Mouse (Mus musculus) megakaryocyte progenitor cell, adult 5-6 weeks (primary cell): ENCODE data around the gene Bhmt2. TPM values are rescaled to one million over a fixed set of nuclear protein-coding genes. Genes with fewer than 3 reads are reported as not detected.

Source experiments
- ATAC-seq: replicated peaks from 2 replicates; pipeline ENCODE4 v1.8.0; 2016; ENCODE audit warnings: mild to moderate bottlenecking, moderate TSS enrichment, inconsistent platforms; ENCODE audit not compliant: poor library complexity
- total RNA-seq, 2 experiments: library from RNA; stranded (forward) in 1 of 2; stranded (reverse) in 1 of 2; fragments of 157-497, 149-512 nt in 1 of 2; fragments of 200-1000 nt in 1 of 2; gene quantifications; 2 replicates each; pipeline versions ENCODE4 v1.2.3 to v1.2.4; 2015 to 2017

Gene Bhmt2
- total RNA-seq, 2 experiments from 2014 or later: not detected

DNA sequence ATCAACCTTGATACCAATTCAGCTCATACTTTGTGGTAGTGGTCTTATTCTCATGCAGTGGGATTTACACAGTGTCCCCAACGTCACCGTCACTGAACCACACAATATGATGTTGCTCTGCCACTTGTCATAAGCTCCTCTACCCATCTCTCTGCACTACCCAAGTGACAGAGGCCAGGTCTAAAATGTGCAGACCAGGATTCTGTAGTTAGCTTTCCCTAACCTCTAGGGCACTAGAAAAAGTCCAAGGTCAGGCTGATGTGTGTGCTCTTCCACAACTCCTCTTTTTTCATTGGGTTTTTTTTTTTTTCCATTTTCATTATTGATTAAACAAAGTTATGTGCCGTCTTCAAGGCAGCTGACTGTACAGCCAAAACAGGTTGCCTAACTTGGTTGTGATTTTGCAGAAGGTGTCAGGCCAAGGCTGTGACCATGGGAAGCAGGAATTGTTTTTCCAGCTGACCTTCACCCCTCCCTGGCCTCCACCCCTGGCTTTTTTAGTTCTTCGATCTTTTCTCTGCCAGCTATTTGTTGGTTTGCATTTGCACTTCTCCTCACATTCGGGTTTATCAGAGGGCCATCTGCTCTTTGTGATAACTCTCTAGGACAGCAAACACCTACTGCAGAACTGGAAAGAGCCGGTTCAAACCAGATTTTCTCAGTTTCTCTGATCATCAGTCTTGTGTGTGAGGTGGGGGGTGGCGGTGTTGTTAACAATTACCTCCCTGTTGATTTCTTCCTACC is 25.5 kb downstream of the Bhmt2 start:
- ATAC-seq: no peak

DNA sequence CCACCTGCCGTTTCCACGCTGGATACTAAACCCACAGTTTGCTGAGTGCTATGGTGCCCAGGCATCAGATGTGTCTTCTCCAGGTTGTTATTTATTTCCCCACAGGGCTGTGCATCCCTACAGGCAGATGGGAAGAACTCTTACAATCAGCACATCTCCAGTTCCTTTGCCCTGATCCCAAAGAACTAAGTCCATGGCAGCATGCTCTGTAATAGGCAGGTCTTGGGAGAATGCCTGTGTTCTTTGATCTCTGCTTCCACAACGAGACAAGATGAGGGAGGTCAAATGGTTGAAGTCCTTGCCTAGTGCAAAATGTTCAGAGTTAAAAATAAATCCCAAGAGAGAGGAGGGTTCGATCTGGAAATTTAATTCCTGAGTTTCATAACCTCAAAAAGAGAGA is 34.5 kb downstream of the Bhmt2 start:
- ATAC-seq: no peak

DNA sequence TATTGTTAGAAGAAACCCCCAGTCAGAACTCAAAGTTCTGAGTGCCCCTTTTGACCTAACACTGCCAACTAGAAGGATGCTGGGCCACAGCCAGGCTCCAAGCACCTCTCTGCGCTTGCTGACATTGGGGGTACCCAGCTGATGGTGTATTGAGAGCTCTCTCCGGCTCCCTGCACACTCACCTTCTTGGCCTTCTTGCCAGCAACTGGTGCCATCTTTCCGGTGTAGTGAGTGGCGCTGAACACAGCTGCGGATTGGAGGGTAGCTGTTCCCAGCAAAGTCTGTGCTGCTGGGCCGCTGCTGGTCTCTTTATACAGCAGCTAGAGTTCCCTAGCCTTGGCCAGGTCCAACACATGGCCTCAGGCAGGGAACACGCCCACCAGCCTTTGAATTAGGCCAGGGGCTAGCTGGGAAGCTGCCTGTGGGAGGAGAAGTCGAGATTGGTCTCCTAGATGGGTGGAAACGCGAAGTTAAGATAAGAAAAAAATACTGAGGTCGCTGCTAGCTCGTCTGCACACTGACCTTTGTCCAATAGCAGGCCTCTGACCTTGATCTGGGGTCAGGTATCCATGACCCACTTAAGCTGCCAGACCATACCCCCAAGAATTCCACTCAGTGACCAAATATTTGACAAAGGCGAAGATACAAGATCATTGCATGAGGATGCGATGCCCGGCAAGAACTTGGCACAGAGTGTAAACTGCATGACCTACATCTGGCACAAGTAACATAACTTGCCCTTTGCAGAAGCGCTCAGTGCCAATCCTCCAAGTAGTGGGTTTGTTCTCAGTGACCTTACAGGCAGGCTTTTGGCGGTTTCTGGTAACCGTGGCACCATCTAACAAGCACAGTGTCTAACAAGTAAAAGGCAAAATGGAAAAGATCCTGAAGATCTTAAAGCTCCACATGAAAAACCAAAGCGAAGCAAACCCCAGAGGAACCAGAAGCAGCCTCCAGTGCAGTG is 36.5 kb downstream of the Bhmt2 start, which contains the start of gene Bhmt:
Gene Bhmt, minus strand, starts transcription at position 680 of the 964 bp plus-strand sequence.
- ATAC-seq: no peak

DNA sequence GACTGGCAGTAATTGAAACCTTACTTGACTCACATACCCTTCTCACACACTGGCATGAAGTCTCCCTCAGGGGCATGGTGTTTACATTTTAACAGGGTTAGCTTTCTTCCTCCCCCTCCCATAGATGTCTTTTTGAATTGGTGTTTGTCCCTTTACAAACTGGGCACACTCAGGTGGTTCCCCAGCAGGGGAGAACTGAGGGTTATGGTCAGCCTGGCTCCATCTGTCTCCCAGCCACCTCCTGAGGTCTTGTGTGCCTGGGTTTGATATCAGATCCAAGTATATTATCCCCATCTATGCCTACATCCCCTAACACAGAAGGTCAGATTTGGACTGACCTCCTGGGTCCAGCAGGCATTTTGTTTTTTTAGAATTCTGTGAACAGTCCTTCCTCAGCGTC is 37.5 kb downstream of the Bhmt2 start:
- no peak for ATAC-seq

DNA sequence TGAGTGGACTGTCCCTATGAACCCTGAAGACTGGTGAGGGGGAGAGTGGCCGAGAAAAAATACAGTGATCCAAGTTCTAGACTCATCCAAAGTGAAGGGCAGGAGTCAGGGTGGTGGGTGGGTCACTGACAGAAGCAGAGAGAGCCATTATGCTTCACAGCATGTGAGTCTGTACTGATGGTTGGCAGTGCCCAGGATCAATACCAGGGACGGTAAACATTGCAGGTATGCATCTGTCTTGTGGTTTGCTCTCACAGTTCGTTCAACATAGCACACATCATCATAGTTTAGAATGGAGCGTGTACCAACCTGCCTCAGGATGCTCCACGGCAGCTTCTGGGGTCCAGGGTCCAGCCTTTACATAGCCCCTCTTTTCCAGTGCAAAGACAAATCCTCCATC is 41.2 kb downstream of the Bhmt2 start:
- ATAC-seq: no peak

DNA sequence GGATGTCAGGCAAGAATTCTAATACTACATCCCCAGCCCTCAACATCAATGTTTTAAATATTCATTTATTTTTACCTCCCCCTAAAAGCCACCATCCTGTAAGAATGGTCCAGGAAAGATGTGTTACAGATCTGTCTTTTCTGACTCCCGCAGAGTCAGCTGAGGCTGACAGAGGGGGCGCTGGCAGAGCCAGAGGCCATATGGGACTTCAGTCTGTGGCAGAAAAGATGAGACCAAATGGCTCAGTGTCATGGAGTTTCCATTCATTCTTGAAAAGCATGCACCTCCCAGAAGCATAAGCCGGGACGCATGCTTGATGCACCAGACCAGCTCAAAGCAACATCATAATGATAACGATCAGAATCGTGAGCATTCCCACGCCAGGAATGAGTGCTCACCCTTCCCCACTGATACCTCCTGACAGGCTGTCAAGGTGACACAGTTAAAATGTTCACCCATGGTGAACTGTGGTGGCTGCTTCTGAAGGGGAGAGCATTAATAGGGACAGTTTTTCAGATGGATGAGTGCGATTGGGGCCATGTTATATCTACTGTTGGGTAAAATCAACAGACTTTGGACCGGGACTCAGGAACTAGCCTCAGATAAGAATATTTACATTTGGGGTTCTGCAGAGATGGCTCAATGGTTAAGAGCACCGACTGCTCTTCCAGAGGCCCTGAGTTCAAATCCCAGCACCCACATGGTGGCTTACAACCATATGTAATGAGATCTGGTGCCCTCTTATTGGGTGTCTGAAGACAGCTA is 43.0 kb downstream of the Bhmt2 start:
- no peak for ATAC-seq

DNA sequence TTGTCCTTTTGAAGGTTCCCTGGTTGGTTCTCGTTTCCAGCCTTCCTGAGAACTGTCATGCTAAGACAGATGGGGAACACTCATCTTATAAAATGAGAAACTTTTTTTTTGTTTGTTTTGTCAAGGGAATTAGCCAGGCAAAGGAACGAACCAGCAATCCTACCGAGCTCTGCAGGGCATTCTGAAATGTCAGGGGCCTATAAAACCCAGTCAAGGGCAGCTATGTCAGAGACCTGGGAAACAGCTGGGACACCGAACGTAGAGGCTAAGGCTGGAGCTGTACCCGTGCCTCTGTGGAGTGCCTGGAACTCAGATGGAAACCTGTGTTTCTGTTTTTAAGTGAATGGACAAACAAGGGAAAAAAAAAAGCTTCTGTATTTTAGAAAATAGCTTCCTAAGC is 45.2 kb downstream of the Bhmt2 start:
- no peak for ATAC-seq

DNA sequence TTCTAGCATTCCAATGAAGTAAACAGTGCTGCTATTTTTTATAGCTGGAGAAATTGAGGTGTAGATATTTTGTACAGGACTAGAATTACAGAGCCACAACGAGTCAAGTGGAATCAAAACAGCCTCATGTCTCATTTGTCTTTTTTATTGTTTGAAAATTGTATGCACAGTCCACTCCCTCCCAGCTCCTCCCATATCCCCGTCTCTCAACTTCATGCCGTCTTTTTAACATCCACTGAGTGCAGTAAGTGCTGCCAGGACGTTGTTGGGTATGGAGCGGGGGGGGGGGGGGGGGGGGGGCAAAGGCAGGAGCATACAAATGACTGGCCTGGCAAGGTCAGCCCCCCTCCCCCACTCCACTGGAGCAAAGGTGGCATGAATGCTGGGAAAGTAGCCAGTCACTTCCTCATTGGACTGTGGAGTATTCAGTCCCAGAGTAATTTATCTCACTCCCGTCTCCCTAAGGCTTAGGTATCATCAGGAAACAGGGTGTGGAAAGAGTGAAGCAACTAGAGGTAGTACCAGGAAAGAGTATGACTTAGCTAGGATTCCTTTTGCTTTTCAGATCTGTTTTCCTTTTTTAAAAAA is 59.6 kb downstream of the Bhmt2 start:
- ATAC-seq: no peak

DNA sequence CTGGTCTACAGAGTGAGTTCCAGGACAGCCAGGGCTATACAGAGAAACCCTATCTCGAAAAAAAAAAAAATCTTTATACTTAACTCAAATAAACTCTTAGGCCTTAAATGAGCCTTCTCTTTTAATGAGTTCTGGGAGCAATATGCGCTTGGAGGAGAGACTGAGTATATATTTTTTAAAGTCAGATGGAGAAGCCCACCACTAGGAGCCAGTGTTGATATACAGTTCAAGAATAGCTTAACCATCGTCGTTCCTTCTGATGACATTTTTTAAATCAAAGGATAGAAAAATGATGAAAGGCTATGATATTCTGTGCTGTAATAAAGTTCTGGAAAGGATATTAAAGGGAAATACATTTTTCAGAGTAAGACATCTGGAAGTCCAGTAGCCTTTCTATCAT is 60.3 kb downstream of the Bhmt2 start:
- ATAC-seq: no peak

DNA sequence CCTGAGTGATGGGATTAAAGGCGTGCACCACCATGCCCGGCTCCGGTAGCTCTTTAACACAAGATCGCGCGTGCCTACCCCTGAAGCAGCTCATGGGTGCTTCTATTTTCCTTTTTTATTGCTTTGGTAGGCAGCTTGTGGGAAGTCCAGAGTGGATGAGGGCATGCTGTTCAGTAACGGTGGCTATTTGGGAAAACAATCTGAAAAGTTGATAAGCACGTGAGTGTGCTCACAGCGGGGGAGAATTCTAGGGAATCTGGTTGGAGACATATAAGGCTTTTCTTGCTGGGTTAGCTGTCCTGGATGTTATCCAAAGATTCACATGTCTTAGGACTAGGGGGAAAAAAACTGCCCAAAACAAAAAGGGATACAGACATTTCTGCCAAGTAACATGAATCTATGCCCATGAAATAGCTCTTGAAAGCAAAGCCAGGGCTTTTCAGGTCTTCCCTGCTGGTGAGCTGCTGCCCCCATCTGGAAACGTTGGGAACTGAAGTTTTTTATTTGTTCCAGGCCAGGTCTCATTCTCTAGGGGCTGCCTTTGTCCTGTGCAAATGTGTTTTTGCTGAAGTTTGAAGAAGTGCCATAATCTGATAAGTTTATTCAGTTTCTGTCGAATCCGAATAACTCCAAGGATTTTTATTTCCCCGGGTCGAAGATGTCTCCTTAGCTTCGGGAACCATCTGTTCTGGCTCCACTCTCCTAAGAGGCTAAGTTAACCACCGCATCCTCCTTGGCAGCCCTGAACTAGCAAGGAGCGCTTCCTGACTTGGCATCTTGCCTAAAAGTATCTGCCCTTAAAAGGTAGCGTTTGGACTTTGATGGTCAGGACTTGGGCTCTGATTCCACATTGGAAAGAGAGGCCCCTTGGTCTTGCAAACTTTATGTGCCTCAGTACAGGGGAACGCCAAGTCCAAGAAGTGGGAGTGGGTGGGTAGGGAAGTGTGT is 61.2 kb downstream of the Bhmt2 start:
- ATAC-seq: peak; percentile 89

DNA sequence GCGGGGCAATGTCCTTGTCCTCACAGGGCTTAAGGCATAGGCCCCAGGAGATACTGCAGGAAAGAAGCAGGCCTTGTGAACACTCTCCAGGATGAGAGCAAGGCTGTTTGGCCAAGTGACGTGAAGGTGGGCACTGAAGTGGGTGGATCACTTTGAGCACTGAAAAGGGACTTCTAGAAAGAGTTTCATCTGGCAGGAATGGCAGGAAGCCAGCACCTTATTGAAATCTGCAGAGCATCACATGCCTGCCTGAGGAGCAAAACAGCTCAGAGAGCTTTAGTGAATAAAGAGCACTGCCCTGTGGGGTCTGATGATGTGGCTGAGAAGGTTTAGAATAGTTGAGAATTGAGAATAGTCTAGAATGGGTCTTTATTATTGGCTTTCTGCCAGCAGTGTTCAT is 65.6 kb downstream of the Bhmt2 start:
- ATAC-seq: no peak

DNA sequence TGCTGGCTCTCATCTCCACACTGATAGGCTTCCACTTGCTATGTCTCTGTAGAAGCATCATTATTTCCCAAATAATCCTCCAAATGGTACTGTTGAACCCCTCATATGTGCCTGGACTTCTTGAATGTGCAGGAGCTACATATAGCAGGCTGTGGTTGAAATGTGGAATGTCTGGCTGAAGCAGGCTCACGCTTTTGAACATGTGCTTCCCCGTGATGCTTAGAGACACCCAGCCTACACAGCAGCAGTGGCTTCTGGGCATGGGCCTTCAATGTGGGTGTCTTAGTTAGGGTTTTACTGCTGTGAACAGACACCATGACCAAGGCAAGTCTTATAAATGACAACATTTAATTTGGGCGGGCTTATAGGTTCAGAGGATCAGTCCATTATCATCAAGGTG is 66.4 kb downstream of the Bhmt2 start:
- no peak for ATAC-seq

DNA sequence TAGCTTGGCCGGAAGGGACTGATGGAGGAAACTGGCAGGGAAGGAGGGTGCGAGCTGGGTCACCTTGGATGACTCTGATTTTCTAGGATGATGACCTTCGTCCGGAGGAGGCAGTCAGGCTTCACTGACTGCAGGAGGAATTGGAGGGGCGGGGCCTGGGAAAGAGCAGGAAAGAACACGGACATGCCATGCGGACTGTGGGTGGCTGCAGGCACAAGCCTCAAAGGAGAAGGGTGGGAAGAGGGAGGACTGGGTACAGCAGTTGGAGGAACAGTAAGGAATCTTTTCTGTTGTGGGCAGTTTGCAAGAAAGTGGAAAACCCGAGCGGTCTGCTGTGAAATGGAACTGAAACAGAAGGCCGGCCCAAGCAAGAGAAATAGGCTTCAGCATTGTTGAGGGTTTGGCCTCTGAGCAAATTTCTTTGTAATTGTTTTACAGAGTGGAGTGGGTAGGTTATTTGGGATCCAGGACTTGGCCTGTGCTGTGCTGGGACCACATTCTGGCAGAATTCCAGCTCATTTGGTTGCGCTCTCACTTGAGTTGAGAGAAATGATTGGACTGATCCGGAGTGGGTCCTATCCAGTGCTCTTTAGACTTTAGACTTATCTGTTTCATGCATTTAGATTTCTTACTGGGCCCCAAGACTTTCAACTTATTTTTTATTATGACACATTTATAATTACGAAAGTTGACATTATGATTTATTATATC is 67.1 kb downstream of the Bhmt2 start:
- ATAC-seq: no peak

Other genes starting within 250 kb of the Bhmt2 start
- 10.6 and 13.6 TPM in 2 replicates for gene Jmy, start 174.5 kb downstream of the Bhmt2 start, total RNA-seq (2015)
- 6.1 and 9.3 TPM in 2 replicates for gene Jmy, start 174.5 kb downstream of the Bhmt2 start, total RNA-seq (2017)
- not detected in 2 replicates for gene Bhmt, start 36.3 kb downstream of the Bhmt2 start, total RNA-seq (2015)
- gene Bhmt, start 36.3 kb downstream of the Bhmt2 start, total RNA-seq (2017): not detected in 2 replicates
- not detected in 2 replicates for gene Dmgdh, start 131 bp upstream of the Bhmt2 start, total RNA-seq (2015)
- gene Dmgdh, start 131 bp upstream of the Bhmt2 start, total RNA-seq (2017): not detected in 2 replicates
- gene Arsb, start 97.3 kb upstream of the Bhmt2 start, total RNA-seq (2015): 157 TPM in 2 replicates
- gene Arsb, start 97.3 kb upstream of the Bhmt2 start, total RNA-seq (2017): 32.4 and 33.8 TPM in 2 replicates